Mouse (Mus musculus): ENCODE measurements at regions not wholly inside any gene's neighbourhood (a gene's known extent, or its start where the extent isn't known, plus 50 kb on each side); places are given as distances from the start of the nearest gene placed in this dataset.

- DNase-seq: no peak
These were observed 462.7 kb downstream of the Rnf144b start for GRCm38 (mm10) chr13:47585158-47585557.

GRCm38 (mm10) chr13:47602646-47603045 is 480.2 kb downstream of the Rnf144b start:
- DNase-seq: no peak

GRCm38 (mm10) chr13:47611439-47611838 is 489.0 kb downstream of the Rnf144b start:
- DNase-seq: no peak

- no peak for DNase-seq
These were observed 514.2 kb downstream of the Rnf144b start for GRCm38 (mm10) chr13:47636511-47637103.

- no peak for DNase-seq
These were observed 519.9 kb downstream of the Rnf144b start for GRCm38 (mm10) chr13:47642341-47642740.

- DNase-seq: no peak
These were observed 522.6 kb downstream of the Rnf144b start for GRCm38 (mm10) chr13:47645081-47645480.

- DNase-seq: peak; percentile 43
These were observed 525.2 kb downstream of the Rnf144b start for GRCm38 (mm10) chr13:47647693-47648092.

- DNase-seq: no peak
These were observed 527.6 kb downstream of the Rnf144b start for GRCm38 (mm10) chr13:47650093-47650492.

- DNase-seq: no peak
These were observed 544.0 kb downstream of the Rnf144b start for GRCm38 (mm10) chr13:47666470-47666869.

- peak; percentile 79 for DNase-seq
These were observed 544.7 kb downstream of the Rnf144b start for GRCm38 (mm10) chr13:47666956-47667701.

- DNase-seq: no peak
These were observed 565.7 kb downstream of the Rnf144b start for GRCm38 (mm10) chr13:47688131-47688530.

GRCm38 (mm10) chr13:47693815-47694214 is 567.2 kb upstream of the Id4 start:
- DNase-seq: no peak

GRCm38 (mm10) chr13:47695877-47696276 is 565.2 kb upstream of the Id4 start:
- no peak for DNase-seq

GRCm38 (mm10) chr13:47700556-47700955 is 560.5 kb upstream of the Id4 start:
- no peak for DNase-seq

GRCm38 (mm10) chr13:47707961-47708609 is 552.9 kb upstream of the Id4 start:
- peak; percentile 21 for DNase-seq

GRCm38 (mm10) chr13:47709323-47709722 is 551.7 kb upstream of the Id4 start:
- DNase-seq: no peak

GRCm38 (mm10) chr13:47712507-47712906 is 548.5 kb upstream of the Id4 start:
- DNase-seq: no peak

GRCm38 (mm10) chr13:47716265-47716664 is 544.8 kb upstream of the Id4 start:
- no peak for DNase-seq

GRCm38 (mm10) chr13:47720645-47721044 is 540.4 kb upstream of the Id4 start:
- DNase-seq: no peak

- DNase-seq: no peak
These were observed 526.6 kb upstream of the Id4 start for GRCm38 (mm10) chr13:47734415-47734814.

GRCm38 (mm10) chr13:47735426-47736063 is 525.5 kb upstream of the Id4 start:
- no peak for DNase-seq

GRCm38 (mm10) chr13:47748906-47749305 is 512.1 kb upstream of the Id4 start:
- no peak for DNase-seq

GRCm38 (mm10) chr13:47751033-47751432 is 510.0 kb upstream of the Id4 start:
- no peak for DNase-seq

Data from right cerebral cortex, postnatal 25 days (tissue).